Mouse (Mus musculus) frontal cortex, postnatal 10 days (tissue): ENCODE measurements around the gene Iqcf6.
"Not testable (repeated sequence)": the region's sequence is repeated elsewhere in the genome, so short reads cannot be mapped to it uniquely, and the experiment has no call there.

Experiments
- DNase-seq, 2 experiments: peaks; one replicate each; pipeline ENCODE4 v3.0.0; 2022; ENCODE audit warnings: low spot score in 2 of 2, mixed read lengths in 1 of 2

Iqcf6 gene

GRCm38 (mm10) chr9:106626282-106626681 is at the start of gene Iqcf6:
Gene Iqcf6, plus strand, starts transcription at chr9:106626582.
- no peak for DNase-seq

GRCm38 (mm10) chr9:106580016-106580415 is 46.4 kb upstream of the Iqcf6 start:
- no peak for DNase-seq

- no peak for DNase-seq
These were observed 43.8 kb upstream of the Iqcf6 start for GRCm38 (mm10) chr9:106582552-106582951.

GRCm38 (mm10) chr9:106592158-106592557 is 34.2 kb upstream of the Iqcf6 start:
- DNase-seq, result no peak

DNA sequence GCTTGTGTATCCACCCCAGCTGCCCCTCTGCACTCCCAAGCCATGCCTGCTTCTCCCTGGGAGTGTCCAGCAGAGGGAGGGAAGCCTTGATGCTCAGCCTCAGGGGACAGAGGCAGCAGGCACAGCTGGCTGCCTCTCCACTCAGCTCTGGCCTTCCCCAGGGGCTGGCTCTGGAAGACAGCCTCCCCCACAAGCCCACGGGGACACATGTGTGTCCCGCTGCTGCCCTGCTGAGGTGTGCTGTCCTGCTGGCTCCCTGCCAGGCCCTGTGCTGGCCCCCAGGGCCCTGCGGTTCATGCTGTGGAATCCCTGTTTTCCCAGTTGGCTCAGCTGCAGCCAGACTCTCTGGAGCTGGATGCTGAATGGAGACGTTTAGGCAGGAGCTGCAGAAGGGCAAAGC is 31.0 kb upstream of the Iqcf6 start:
- not testable (repeated sequence) for DNase-seq

- peak in 1 of 2 experiments; percentile 13 for DNase-seq
These were observed 30.5 kb upstream of the Iqcf6 start for GRCm38 (mm10) chr9:106595836-106596235.

- DNase-seq, result no peak
These were observed 27.9 kb upstream of the Iqcf6 start for GRCm38 (mm10) chr9:106598466-106598865.

DNA sequence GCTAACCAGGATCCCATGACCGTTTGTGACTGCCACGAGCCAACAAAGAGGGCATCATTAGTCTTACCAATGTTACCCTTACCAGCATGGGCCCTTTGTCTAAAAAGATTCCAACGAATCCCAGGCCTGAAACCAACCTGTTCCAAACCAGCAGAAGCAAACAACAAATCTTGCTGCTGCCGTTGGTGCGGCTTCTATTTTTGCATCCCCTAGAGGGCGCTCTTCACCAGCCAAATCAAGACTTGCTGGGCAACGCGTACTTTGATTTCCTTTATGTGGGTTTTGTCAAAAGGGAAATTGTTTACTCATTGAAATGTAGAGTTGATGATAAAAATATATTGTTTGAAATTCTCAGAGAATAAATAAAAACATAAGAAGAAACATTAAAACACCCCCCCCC is 25.8 kb upstream of the Iqcf6 start:
- peak in 1 of 2 experiments; percentile 58 for DNase-seq

- DNase-seq, result no peak
These were observed 15.7 kb upstream of the Iqcf6 start for GRCm38 (mm10) chr9:106610727-106611126.

DNA sequence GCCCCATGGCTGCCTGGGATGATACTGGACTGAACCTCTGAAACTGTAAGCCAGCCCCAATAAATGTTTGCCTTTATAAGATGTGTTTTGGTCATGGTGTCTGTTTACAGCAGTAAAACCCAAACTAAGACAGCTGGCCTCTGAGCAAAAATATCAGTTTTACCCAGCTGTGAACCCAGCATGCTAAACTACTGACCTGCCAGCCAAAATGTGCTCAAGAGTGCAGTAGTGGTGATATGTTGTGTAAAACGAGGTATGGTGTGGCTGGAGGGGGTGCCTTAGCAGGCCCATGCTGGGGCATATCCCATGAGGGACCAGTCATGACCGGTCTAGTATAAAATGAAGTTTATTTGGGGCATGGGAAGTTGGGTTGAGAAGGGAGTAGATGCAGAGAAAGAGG is 12.4 kb upstream of the Iqcf6 start:
- no peak for DNase-seq

- no peak for DNase-seq
These were observed 11.8 kb upstream of the Iqcf6 start for GRCm38 (mm10) chr9:106614616-106615015.

GRCm38 (mm10) chr9:106616306-106616705 is 10.1 kb upstream of the Iqcf6 start:
- DNase-seq, result no peak

- DNase-seq, result no peak
These were observed 8.9 kb upstream of the Iqcf6 start for GRCm38 (mm10) chr9:106617496-106617895.

DNA sequence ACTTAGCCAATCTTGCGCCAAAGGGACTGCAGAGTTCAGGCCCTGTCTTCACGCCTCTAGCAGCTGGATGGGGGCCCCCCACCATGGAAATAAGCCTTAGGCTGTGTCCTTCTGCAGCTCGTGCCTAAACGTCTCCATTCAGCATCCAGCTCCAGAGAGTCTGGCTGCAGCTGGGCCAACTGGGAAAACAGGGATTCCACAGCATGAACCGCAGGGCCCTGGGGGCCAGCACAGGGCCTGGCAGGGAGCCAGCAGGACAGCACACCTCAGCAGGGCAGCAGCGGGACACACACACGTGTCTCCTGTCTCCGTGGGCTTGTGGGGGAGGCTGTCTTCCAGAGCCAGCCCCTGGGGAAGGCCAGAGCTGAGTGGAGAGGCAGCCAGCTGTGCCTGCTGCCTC is 1.4 kb downstream of the Iqcf6 start:
- DNase-seq, result not testable (repeated sequence)

DNA sequence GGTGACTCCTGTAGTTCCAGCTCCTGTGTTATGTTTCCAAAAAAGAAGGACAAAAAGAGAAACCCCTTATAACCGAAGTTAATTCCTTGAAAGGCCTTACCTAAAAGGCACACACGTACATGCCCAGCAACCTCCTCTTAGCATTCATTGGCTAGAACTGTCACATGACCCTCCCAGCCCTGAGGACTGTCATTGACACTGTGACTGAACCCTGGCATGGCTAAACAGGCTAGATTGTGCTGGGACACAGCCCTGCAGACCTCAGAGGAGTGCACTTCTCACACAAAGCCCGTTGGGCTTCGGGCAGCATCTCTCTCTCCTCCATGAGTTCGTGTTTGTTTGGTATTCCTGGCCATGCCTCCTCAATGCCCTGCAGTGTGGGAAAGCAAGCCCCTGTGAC is 5.8 kb downstream of the Iqcf6 start:
- no peak for DNase-seq

- DNase-seq, result no peak
These were observed 11.8 kb downstream of the Iqcf6 start for GRCm38 (mm10) chr9:106638154-106638553.

GRCm38 (mm10) chr9:106641346-106641745 is 15.0 kb downstream of the Iqcf6 start:
- no peak for DNase-seq

DNA sequence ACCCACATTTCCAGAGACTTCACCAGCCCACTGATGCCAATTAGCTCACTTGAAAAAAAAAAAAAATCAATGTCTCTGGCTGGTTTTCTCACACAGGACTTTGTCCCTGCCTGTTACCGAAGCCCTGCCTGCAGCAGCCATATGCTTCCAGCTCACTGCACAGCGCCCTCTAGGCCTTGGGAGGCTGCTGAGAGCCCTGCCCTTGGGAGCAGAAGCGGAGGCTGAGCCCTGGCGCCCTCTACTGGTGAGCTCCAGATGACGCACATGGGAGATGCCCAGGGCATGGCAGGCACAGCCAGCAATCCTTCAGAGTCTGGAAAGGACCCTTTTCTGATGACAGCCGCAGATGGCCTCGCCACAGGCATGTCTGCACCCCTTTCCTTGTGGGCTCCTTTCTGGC is 16.7 kb downstream of the Iqcf6 start:
- peak in 1 of 2 experiments; percentile 74 for DNase-seq

GRCm38 (mm10) chr9:106643787-106644186 is 17.4 kb downstream of the Iqcf6 start:
- no peak for DNase-seq

DNA sequence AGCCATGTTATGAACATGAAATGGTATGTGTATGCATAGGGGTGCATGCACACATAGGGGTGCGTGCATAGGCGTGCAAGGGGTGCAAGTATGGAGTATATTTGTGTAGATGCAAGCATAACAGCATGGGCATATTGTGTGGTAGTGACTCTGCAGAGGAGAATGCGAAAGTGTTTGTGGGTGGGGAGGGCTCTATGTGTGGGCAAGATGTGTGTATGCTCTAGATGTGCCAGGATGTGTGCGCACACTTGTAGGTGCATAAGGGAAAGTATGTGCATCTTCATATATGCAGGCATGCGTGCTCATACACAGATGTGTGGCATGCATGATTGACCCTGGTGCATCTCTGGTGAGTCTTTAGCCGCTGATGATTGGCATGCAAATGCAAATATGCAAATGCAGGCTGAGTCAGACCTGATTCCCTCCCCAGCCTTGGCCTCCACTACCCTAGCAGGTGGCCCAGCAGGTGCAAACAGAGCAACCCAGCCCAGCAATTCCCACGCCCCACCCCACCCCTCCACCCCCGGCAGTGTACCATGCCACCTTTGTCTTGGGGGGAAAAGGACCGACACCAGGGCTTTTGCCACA is 19.4 kb downstream of the Iqcf6 start:
- no peak for DNase-seq

- no peak for DNase-seq
These were observed 20.8 kb downstream of the Iqcf6 start for GRCm38 (mm10) chr9:106647226-106647625.

GRCm38 (mm10) chr9:106652720-106653119 is 26.3 kb downstream of the Iqcf6 start:
- DNase-seq, result no peak

- DNase-seq, result no peak
These were observed 29.7 kb downstream of the Iqcf6 start, which contains the start of gene Grm2 for GRCm38 (mm10) chr9:106655884-106656720. Gene Grm2, minus strand, starts transcription at chr9:106656082.
